Mouse (Mus musculus): ENCODE results near the gene Trmt2b.
"Not testable (repeated sequence)": the region's sequence is repeated elsewhere in the genome, so short reads cannot be mapped to it uniquely, and the experiment has no call there.

Trmt2b gene

GRCm38 (mm10) chrX:134276275-134277160 lies at the start of gene Trmt2b:
TSS of gene Trmt2b (minus strand) at chrX:134276984.
- DNase-seq: peak; percentile 69

DNA sequence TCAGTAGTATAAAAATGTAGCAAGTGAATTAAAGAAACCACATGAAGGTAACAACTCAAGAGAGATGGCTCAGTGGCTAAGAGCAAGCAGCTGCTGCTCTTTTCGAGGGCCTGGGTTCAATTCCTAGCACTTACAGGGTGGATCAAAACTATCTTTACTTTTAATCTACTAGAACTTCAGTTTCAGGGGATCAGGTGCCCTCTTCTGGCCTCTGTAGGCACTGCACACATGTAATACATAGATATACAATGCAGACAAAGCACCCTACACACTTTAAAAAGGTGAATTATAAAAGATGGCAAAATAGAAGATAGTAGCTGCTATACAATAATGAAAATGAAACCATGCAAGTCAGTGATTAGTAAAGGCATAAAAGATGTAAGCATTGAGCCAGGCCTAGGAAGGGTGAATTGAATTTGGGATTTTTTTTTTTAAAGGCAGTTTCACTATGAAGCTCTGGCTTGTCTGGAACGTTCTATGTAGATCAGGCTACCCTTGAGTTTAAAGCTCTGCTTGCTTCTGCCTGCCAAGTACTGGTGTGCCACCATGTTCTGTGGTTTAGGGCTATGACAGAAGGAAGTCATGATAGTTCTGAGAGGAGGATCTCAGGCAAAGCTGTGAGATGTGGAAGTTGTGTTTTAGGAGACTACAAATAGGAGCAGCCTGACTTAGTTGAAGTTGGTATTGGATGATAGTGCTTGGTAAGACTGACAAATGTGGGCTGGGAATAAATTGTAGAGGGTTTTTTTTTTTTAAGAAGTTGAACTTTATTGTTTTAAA lies 42.6 kb upstream of the Trmt2b start:
- DNase-seq: no peak

- DNase-seq: not testable (repeated sequence)
Measured at GRCm38 (mm10) chrX:134311193-134311592, 34.4 kb upstream of the Trmt2b start.

- DNase-seq: no peak
Measured at GRCm38 (mm10) chrX:134308275-134308634, 31.5 kb upstream of the Trmt2b start.

DNA sequence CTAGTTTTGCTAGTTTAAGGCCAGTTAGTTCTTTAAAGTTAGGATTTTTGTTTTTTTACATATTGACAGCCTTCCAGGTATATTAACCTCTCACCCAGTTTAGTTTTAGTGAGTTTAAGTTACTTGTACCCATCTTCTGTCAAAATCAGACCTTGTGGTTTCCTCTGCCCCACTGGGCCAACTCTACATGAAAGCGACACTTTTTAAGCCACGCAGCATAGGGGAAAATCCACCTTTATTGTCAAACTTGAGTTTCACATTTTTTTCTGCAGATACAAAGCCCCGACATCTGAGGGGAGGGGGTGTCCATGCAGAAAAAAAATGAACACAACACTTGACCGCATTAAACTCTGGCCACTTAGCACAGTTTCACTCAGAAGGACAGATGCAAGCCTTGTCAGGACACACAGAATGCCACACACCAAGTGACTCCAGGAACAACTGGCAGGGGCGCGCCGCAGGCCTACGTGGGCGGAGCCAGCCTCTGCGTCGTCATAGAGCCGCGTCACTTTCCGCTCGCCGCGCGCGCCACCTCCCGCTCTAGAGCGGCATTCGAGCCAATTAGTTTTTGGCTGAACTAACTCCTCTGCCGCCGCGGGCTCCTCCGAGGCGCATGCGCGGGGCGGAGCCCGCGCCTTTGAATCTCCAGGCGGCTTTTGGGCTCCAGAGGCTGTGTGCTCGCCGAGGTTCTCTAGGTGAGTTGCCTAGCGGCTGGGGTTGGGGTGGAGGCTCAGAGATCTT lies 30.9 kb upstream of the Trmt2b start, which contains the start of gene Cenpi:
Gene Cenpi, plus strand, starts transcription at position 551 of the 741 bp plus-strand sequence.
- peak; percentile 86 for DNase-seq

GRCm38 (mm10) chrX:134303287-134303686 lies 26.5 kb upstream of the Trmt2b start:
- DNase-seq: no peak

GRCm38 (mm10) chrX:134300219-134300618 lies 23.4 kb upstream of the Trmt2b start:
- DNase-seq: no peak

GRCm38 (mm10) chrX:134297195-134297594 lies 20.4 kb upstream of the Trmt2b start:
- peak; percentile 36 for DNase-seq

DNA sequence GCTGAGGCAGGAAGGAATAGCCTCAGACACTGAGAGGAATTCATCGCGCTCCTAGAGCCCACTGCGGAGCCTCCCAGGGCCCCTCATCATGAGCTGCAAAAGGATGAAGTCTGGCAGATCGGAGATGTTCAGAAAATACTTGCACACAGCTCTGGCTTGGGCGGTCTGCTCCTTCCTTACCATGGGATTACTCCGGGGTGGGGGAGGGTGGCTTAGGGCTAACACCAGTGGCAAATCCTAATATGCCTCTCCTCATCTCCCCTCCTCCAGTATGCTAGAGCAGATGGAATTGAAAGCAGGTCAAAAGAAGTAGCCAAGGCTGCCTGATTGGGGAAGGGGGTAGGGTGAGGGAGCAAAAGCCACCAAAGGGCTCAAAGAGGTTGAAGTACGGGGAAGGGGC lies 20.0 kb upstream of the Trmt2b start:
- peak; percentile 35 for DNase-seq

- peak; percentile 73 for DNase-seq
Measured at GRCm38 (mm10) chrX:134296301-134296700, 19.5 kb upstream of the Trmt2b start.

DNA sequence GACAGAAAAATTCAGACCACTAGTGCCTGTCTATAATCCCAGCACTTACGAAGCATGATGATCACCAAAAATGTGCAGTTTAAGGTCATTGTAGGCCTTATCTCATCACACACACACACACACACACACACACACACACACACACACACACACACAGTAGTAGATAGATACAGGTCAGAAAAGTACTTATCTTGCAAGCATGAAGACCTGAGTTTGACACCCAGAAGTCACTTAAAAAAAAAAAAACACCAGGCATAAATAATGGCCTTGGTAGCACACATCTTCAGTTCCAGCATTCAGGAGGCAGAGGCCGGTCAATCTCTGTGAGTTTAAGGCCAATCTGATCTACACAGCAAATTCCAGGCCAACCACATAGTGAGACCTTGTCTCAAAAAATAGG lies 10.5 kb upstream of the Trmt2b start:
- DNase-seq: no peak

DNA sequence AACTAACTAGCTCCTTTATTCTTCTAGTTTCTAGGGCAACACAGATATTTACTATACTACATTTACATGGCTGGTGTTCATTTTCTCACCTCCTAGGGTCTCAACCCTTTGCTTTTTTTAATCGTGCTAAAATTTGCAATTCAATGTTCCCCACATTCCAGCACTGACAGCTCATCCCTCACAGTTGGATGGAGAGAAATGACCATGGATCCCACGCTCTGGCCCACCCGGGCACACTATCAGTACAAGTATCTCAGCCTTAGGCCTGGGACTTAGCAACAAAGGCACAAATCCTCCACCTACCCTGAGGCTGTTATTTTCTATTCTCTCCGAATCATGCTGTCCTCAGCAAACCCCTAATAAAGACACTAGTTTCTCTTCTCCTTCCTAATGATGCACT lies 9.0 kb upstream of the Trmt2b start:
- no peak for DNase-seq

DNA sequence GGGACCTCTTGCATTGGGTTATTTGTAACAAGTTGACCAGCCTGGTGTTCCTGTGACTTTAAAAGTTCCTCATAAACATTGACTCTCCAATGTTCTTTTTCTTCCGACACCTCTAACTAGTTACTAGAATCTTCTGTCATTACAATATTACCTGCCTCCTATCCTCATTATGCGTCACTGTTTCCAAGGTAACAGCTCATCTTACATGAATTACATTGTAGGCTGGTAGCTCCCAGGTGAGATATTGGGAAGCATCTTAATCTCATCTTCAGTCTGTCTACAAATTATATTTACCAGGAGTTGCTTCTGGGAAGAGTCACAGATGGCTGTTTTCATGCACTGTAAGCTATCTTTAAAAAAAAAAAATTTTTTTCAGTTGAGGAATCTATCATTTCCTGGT lies 8.3 kb upstream of the Trmt2b start:
- DNase-seq: no peak

DNA sequence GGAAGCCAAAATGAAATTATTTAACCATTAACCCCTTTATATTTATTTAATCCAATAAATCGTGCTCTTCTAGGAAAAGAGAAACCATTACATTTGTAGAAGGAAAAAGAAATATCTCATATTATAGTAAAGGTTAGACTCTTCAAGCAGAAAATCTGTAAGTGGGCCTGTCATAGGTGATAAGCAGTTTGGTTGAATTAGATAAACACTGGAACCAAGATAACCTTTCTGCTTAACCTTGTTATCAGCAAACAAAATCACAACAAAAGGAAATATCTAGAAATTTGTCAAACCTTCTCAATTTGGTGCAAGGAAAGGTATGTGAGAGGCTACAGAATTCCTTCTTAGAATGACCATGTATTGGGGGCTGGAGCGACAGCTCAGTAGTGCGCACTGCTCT lies 3.7 kb upstream of the Trmt2b start:
- DNase-seq: no peak

DNA sequence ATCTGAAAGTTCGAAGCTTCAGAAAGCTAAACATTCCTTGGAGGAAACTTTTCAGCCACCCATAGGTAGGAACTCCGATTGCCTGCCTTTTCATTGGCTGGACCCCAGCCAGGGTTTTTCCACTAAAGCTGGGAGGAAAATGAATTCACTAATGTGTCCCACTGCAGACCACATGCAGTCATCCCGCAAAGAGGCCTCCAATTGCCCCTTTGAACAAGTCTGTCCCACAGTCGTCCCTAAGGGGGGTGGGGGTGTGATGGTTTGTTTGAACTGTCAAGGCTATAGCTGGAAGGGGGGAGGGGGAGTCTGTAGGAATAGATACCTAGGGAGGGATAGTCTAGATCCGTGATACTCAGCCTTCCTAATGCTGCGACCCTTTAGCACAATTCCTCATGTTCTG lies 1.1 kb downstream of the Trmt2b start:
- DNase-seq: peak; percentile 23

DNA sequence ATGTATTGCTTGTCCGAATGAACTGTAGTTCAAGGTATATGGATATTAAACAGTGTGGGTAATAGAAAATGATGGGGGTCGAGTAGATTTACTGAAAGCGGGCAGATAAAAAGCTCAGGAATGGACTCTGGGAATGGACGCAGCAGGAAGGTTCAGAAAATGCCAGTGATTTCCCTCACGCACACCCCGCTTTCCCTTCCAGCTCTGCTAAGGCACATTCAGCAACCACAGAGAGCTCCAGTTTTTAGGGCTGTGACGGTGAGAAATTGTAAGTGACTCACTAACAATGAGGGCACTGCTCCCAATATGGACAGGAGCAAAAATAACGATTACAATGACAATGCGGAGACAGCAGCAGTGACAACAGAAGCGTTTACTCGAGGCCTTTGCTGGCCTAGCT lies 14.7 kb downstream of the Trmt2b start:
- no peak for DNase-seq

GRCm38 (mm10) chrX:134261191-134261590 lies 15.6 kb downstream of the Trmt2b start:
- DNase-seq: no peak

- DNase-seq: no peak
Measured at GRCm38 (mm10) chrX:134248202-134248601, 28.6 kb downstream of the Trmt2b start.

DNA sequence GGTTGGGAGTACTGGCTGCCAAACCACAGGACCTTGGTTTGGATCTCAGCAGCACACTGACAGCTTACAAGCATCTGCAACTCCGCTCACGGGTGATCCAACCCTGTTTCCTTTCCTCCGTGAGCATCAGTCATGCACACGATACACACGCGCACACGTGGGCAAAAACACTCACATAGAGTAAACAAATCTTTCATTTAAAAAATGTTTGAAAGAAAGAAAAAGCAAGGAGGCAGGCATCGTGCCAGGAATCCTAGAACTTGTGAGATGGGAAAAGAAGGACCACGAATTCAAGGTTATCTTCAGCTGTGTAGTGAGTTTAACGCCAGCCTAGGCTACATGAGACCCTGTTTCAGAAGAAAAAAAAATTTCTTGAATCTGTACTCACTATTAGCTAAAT lies 30.8 kb downstream of the Trmt2b start:
- DNase-seq: no peak

DNA sequence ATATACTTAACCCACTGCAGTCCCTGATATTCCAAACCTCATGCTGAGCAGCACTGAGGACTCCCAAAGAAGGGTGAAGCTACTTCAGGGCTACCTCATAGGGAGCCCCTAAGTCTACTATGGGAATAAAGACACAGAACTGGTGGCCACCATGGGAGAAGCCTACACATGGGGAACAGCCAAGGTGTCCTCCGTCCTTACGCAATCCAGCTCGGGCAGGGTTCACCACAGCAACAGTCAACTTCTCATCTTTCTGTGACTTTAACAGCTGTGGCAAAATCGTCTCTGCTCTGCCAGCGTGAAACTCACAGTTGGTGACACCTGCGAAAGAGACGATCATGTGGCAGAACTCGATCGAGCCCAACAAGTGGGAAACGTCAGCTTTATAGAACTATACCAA lies 38.5 kb downstream of the Trmt2b start:
- DNase-seq: no peak

DNA sequence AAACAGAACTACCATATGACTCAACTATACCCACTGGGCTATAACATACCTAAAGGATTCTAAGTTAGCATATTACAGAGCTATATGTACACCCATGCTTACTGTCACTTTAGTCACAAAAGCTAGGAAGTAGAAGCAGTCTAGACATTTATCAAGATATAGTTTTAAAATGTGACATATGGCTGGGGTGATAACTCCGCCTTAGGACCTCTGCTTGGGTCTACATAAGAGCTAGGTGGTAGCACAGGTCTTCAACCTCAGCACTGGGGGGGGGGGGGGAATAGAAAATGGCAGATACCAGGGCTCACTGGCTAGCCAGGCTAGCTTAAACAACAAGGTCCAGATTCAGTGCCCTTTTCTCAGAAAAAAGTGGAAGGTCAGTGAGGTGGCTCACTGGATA lies 43.7 kb downstream of the Trmt2b start:
- no peak for DNase-seq

DNA sequence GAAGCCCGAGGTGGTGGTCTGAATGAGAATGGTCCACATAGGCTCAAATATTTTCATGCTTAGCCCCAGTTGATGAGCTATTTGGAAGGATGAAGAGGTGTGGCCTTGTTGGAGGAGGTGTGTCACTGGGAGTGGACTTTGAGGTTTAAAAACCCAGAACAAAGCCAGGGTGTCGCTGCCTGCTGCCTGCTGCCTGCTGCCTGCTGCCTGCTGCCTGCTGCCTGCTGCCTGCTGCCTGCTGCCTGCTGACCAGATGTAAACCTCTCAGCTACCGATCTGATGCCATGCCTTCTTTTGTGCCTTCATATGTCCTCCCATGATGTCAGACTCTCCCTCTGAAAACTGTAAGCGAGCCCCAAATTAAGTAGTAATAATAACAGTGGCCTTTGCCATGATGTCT lies 54.9 kb downstream of the Trmt2b start, which contains the start of gene Nox1:
Gene Nox1, minus strand, starts transcription at position 101 of the 400 bp plus-strand sequence.
- DNase-seq: no peak

DNA sequence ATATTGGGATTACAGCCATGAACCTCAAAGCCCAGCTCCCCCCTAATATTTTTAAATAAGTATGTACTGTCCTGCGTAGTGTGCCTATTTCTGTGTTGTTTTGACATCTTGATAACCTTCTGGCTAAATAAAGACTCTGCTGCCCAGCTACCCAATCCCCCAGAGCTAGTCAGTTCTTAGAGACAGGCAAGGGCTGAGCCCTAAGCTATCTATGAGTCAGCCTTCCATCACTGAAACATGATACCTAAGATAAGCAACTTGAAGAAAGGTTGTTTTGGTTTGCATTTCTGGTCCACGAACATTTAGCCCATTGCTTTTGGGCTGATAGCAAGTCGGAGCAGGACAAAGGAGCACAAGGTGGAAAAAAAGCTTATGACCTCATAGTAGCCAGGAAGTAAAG lies 56.2 kb downstream of the Trmt2b start:
- no peak for DNase-seq

Data from cerebellum, adult 11-12 months (tissue).